Mouse (Mus musculus): ENCODE results near the gene Mfap5. TPM values are rescaled to one million over a fixed set of nuclear protein-coding genes. Genes with fewer than 3 reads are reported as not detected.
"Not testable (repeated sequence)": the region's sequence is repeated elsewhere in the genome, so short reads cannot be mapped to it uniquely, and the experiment has no call there.

Mfap5 gene
- polyA plus RNA-seq, 1 experiment from 2014 or later = 3.6 TPM

- Histone ChIP-seq H3K4me2 (ENCODE audit: low read length) (no peak overlapping the region), H3K27ac (ENCODE audit: low read length) (no peak overlapping the region), H3K9ac (ENCODE audit: low read depth, low read length) (no peak overlapping the region), H3K9me3 (replicated peaks; ENCODE audit: control insufficient read depth, low read length, poor library complexity, severe bottlenecking) (no peaks in the 10 kb centered on the region), H3K4me1 (ENCODE audit: control insufficient read depth, insufficient read depth, low read length) (no peaks in the 10 kb centered on the region), H3K36me3 (ENCODE audit: control insufficient read depth, insufficient read depth, low read length) (no peaks in the 10 kb centered on the region), H3K4me3 (ENCODE audit: low read depth, low read length) (no peak overlapping the region), H3K27me3 (ENCODE audit: control insufficient read depth, insufficient read depth, low read depth, low read length) (no peaks in the 10 kb centered on the region)
- no peak for ATAC-seq
- WGBS = 68% methylated on average over 4 of the region's 4 CpGs
These were observed 604 bp upstream of the Mfap5 start for GRCm38 (mm10) chr6:122505041-122505440.

GRCm38 (mm10) chr6:122508494-122508893 is 2.8 kb downstream of the Mfap5 start:
- no peaks in the 10 kb centered on the region for H3K4me1 ChIP-seq (ENCODE audit: control insufficient read depth, insufficient read depth, low read length)
- H3K27me3 ChIP-seq (ENCODE audit: control insufficient read depth, insufficient read depth, low read depth, low read length) = no peaks in the 10 kb centered on the region
- no peak overlapping the region for H3K4me3 ChIP-seq (ENCODE audit: low read depth, low read length)
- H3K4me2 ChIP-seq (ENCODE audit: low read length) = no peak overlapping the region
- no peak overlapping the region for H3K9ac ChIP-seq (ENCODE audit: low read depth, low read length)
- H3K27ac ChIP-seq (ENCODE audit: low read length) = no peak overlapping the region
- H3K9me3 ChIP-seq (replicated peaks; ENCODE audit: control insufficient read depth, low read length, poor library complexity, severe bottlenecking) = no peaks in the 10 kb centered on the region
- ATAC-seq = no peak
- WGBS = 93% methylated on average over 8 of the region's 8 CpGs
- H3K36me3 ChIP-seq (ENCODE audit: control insufficient read depth, insufficient read depth, low read length) = no peaks in the 10 kb centered on the region

- 64% methylated on average over 12 of the region's 12 CpGs for WGBS
- no peak overlapping the region for H3K4me2 ChIP-seq (ENCODE audit: low read length)
- H3K27me3 ChIP-seq (ENCODE audit: control insufficient read depth, insufficient read depth, low read depth, low read length) = no peaks in the 10 kb centered on the region
- no peaks in the 10 kb centered on the region for H3K36me3 ChIP-seq (ENCODE audit: control insufficient read depth, insufficient read depth, low read length)
- no peak for ATAC-seq
- no peaks in the 10 kb centered on the region for H3K9me3 ChIP-seq (replicated peaks; ENCODE audit: control insufficient read depth, low read length, poor library complexity, severe bottlenecking)
- H3K4me1 ChIP-seq (ENCODE audit: control insufficient read depth, insufficient read depth, low read length) = no peaks in the 10 kb centered on the region
- no peak overlapping the region for H3K9ac ChIP-seq (ENCODE audit: low read depth, low read length)
- H3K27ac ChIP-seq (ENCODE audit: low read length) = no peak overlapping the region
- H3K4me3 ChIP-seq (ENCODE audit: low read depth, low read length) = no peak overlapping the region
These were observed 7.6 kb downstream of the Mfap5 start for GRCm38 (mm10) chr6:122512914-122513878.

- ATAC-seq = no peak
- no peaks in the 10 kb centered on the region for H3K9me3 ChIP-seq (replicated peaks; ENCODE audit: control insufficient read depth, low read length, poor library complexity, severe bottlenecking)
- no peaks in the 10 kb centered on the region for H3K4me1 ChIP-seq (ENCODE audit: control insufficient read depth, insufficient read depth, low read length)
- no peaks in the 10 kb centered on the region for H3K36me3 ChIP-seq (ENCODE audit: control insufficient read depth, insufficient read depth, low read length)
- 85% methylated on average over 3 of the region's 3 CpGs for WGBS
- no peak overlapping the region for H3K9ac ChIP-seq (ENCODE audit: low read depth, low read length)
- H3K27ac ChIP-seq (ENCODE audit: low read length) = no peak overlapping the region
- no peak overlapping the region for H3K4me2 ChIP-seq (ENCODE audit: low read length)
- no peaks in the 10 kb centered on the region for H3K27me3 ChIP-seq (ENCODE audit: control insufficient read depth, insufficient read depth, low read depth, low read length)
- no peak overlapping the region for H3K4me3 ChIP-seq (ENCODE audit: low read depth, low read length)
These were observed 8.7 kb downstream of the Mfap5 start for GRCm38 (mm10) chr6:122514312-122514711.

- not testable (repeated sequence) for ATAC-seq; H3K27ac ChIP-seq (ENCODE audit: low read length); H3K9ac ChIP-seq (ENCODE audit: low read depth, low read length); H3K27me3 ChIP-seq (ENCODE audit: control insufficient read depth, insufficient read depth, low read depth, low read length); H3K4me3 ChIP-seq (ENCODE audit: low read depth, low read length); H3K4me2 ChIP-seq (ENCODE audit: low read length); H3K36me3 ChIP-seq (ENCODE audit: control insufficient read depth, insufficient read depth, low read length); H3K9me3 ChIP-seq (replicated peaks; ENCODE audit: control insufficient read depth, low read length, poor library complexity, severe bottlenecking); H3K4me1 ChIP-seq (ENCODE audit: control insufficient read depth, insufficient read depth, low read length)
- 96% methylated on average over 2 of the region's 2 CpGs for WGBS
These were observed 10.1 kb downstream of the Mfap5 start for GRCm38 (mm10) chr6:122515762-122516161.

- no peak for ATAC-seq
- no peaks in the 10 kb centered on the region for H3K36me3 ChIP-seq (ENCODE audit: control insufficient read depth, insufficient read depth, low read length)
- 92% methylated on average over 1 of the region's 1 CpGs for WGBS
These were observed 12.0 kb downstream of the Mfap5 start for GRCm38 (mm10) chr6:122517668-122518067.

GRCm38 (mm10) chr6:122519384-122519783 is 13.7 kb downstream of the Mfap5 start:
- ATAC-seq = no peak
- WGBS = 35% methylated on average over 2 of the region's 2 CpGs
- no peaks in the 10 kb centered on the region for H3K27me3 ChIP-seq (ENCODE audit: control insufficient read depth, insufficient read depth, low read depth, low read length)
- H3K4me3 ChIP-seq (ENCODE audit: low read depth, low read length) = no peak overlapping the region
- no peak overlapping the region for H3K27ac ChIP-seq (ENCODE audit: low read length)
- H3K4me1 ChIP-seq (ENCODE audit: control insufficient read depth, insufficient read depth, low read length) = no peaks in the 10 kb centered on the region
- H3K36me3 ChIP-seq (ENCODE audit: control insufficient read depth, insufficient read depth, low read length) = no peaks in the 10 kb centered on the region
- H3K9ac ChIP-seq (ENCODE audit: low read depth, low read length) = no peak overlapping the region
- no peaks in the 10 kb centered on the region for H3K9me3 ChIP-seq (replicated peaks; ENCODE audit: control insufficient read depth, low read length, poor library complexity, severe bottlenecking)
- no peak overlapping the region for H3K4me2 ChIP-seq (ENCODE audit: low read length)

More at GRCm38 (mm10) chr6:122517668-122518067, 12.0 kb downstream of the Mfap5 start:
- H3K4me3 ChIP-seq (ENCODE audit: low read depth, low read length) = no peak overlapping the region
- no peaks in the 10 kb centered on the region for H3K9me3 ChIP-seq (replicated peaks; ENCODE audit: control insufficient read depth, low read length, poor library complexity, severe bottlenecking)
- H3K27ac ChIP-seq (ENCODE audit: low read length) = no peak overlapping the region
- no peaks in the 10 kb centered on the region for H3K4me1 ChIP-seq (ENCODE audit: control insufficient read depth, insufficient read depth, low read length)
- no peaks in the 10 kb centered on the region for H3K27me3 ChIP-seq (ENCODE audit: control insufficient read depth, insufficient read depth, low read depth, low read length)
- H3K4me2 ChIP-seq (ENCODE audit: low read length) = no peak overlapping the region
- no peak overlapping the region for H3K9ac ChIP-seq (ENCODE audit: low read depth, low read length)

GRCm38 (mm10) chr6:122522595-122522994 is 16.9 kb downstream of the Mfap5 start:
- 68% methylated on average over 9 of the region's 9 CpGs for WGBS
- no peaks in the 10 kb centered on the region for H3K9me3 ChIP-seq (replicated peaks; ENCODE audit: control insufficient read depth, low read length, poor library complexity, severe bottlenecking)
- peak; percentile 89 for ATAC-seq
- no peak overlapping the region for H3K27ac ChIP-seq (ENCODE audit: low read length)
- no peaks in the 10 kb centered on the region for H3K36me3 ChIP-seq (ENCODE audit: control insufficient read depth, insufficient read depth, low read length)
- H3K4me1 ChIP-seq (ENCODE audit: control insufficient read depth, insufficient read depth, low read length) = no peaks in the 10 kb centered on the region
- peak overlapping the region; percentile 24; the same call in 1 of the 2 replicates for H3K4me2 ChIP-seq (ENCODE audit: low read length)
- 0 out of 2 replicates have a peak overlapping the region, but pooled peaks have one; percentile 23 for H3K9ac ChIP-seq (ENCODE audit: low read depth, low read length)
- peak overlapping the region; percentile 7; the same call in 1 of the 2 replicates for H3K4me3 ChIP-seq (ENCODE audit: low read depth, low read length)
- no peaks in the 10 kb centered on the region for H3K27me3 ChIP-seq (ENCODE audit: control insufficient read depth, insufficient read depth, low read depth, low read length)

GRCm38 (mm10) chr6:122523289-122523688 is 17.6 kb downstream of the Mfap5 start:
- Histone ChIP-seq H3K4me3 (ENCODE audit: low read depth, low read length) (no peak overlapping the region), H3K27ac (ENCODE audit: low read length) (no peak overlapping the region), H3K4me2 (ENCODE audit: low read length) (no peak overlapping the region), H3K27me3 (ENCODE audit: control insufficient read depth, insufficient read depth, low read depth, low read length) (no peaks in the 10 kb centered on the region), H3K36me3 (ENCODE audit: control insufficient read depth, insufficient read depth, low read length) (no peaks in the 10 kb centered on the region), H3K9me3 (replicated peaks; ENCODE audit: control insufficient read depth, low read length, poor library complexity, severe bottlenecking) (no peaks in the 10 kb centered on the region), H3K4me1 (ENCODE audit: control insufficient read depth, insufficient read depth, low read length) (no peaks in the 10 kb centered on the region), H3K9ac (ENCODE audit: low read depth, low read length) (no peak overlapping the region)
- WGBS = 85% methylated on average over 8 of the region's 8 CpGs
- ATAC-seq = no peak

Data from midbrain, embryonic 16.5 days (tissue).